Mouse (Mus musculus): Measurements from ENCODE around the gene Rbm42. TPM values are rescaled to one million over a fixed set of nuclear protein-coding genes. Genes with fewer than 3 reads are reported as not detected.

Rbm42 gene
- polyA plus RNA-seq, 1 experiment = 42.3 TPM

DNA sequence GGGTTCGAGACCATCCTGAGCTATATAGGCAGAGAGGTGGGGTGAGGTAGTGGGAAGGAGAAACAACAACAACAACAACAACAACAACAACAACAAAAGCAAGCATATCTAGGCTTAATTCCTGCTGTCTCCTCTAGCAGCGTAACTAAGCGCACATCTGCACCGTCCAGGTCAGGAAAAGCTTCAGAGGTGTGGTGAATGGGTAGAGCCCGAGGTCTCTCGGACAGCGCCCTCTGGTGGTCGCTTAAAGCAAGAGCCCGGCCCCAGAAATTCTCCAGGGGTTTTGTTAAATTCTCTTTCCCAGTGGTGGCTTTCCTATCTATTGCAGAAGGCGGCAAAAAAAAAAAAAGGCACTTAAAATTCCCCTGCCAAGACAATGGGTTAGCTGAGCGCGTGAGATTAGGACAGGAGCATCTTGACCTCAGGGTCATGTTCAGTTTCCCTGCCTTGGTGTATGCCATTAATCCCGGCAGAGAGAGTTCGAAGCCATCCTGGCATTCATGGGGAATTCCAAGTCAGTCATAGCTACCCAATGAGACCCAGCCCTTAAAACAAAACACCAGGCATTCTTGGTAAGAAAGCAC lies 36.5 kb downstream of the Rbm42 start:
- TF ChIP-seq POLR2A (IDR thresholded peaks at IDR 0.05; ENCODE audit: insufficient read depth, low read length) (no peak), CTCF (IDR thresholded peaks at IDR 0.05; ENCODE audit: low read depth, low read length) (peak; percentile 72)
- Histone ChIP-seq H3K36me3 (ENCODE audit: control insufficient read depth, insufficient read depth, low read length, poor library complexity, severe bottlenecking) (peaks cover 8% of the 10 kb centered on the region), H3K9ac (ENCODE audit: low read depth, poor library complexity, severe bottlenecking) (no peak overlapping the region), H3K4me3 (ENCODE audit: low read depth, low read length) (no peak overlapping the region), H3K27me3 (ENCODE audit: control insufficient read depth, insufficient read depth, low read length, poor library complexity, severe bottlenecking) (no peaks in the 10 kb centered on the region), H3K4me1 (ENCODE audit: control insufficient read depth, insufficient read depth, low read length) (peaks cover 2% of the 10 kb centered on the region), H3K9me3 (replicated peaks; ENCODE audit: control insufficient read depth, insufficient read depth, low read length, poor library complexity, severe bottlenecking) (no peaks in the 10 kb centered on the region), H3K27ac (ENCODE audit: insufficient read depth, low read length) (no peak overlapping the region)

DNA sequence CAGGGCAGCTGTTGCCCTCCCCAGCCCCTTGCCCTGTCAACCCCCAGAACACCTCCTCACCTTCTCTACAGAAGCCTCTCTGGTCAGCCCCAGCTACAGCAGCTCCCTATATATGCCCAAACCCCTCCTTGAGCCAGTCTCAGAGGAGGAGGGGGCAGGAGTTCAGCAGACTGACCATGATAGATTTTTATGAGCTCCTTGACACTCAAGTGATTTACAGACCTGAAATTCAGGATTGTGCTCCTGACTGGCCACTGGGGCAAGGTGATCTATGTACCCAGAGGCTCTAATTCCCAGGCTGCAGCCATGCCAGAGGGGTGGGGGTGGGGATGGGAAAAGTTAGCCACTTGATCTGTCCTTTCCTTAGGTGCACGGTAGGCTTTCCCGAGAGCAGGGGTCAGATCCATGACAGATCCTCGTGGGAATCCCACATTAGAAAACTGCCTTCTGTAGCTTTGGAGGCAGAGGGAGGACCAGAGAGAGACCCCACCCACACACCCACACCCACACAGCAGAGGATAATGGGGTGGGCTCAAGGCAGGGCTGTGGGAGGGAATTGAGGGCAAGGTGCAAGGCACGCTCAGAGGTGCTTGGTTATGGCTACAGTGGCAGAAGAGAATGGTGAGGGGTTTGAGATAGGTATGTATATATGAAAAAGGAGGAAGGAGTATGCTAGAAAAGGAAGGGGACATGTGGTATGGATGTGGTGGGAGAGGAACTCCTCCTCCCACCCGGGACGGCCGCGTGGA lies 37.3 kb downstream of the Rbm42 start, which contains the start of gene Upk1a:
Gene Upk1a, minus strand, starts transcription at position 194 of the 749 bp plus-strand sequence.
- H3K27ac ChIP-seq (ENCODE audit: insufficient read depth, low read length) = no peak within 1 kb of the TSS
- no peaks in the 10 kb centered on the region for H3K9me3 ChIP-seq (replicated peaks; ENCODE audit: control insufficient read depth, insufficient read depth, low read length, poor library complexity, severe bottlenecking)
- H3K27me3 ChIP-seq (ENCODE audit: control insufficient read depth, insufficient read depth, low read length, poor library complexity, severe bottlenecking) = no peaks in the 10 kb centered on the region
- no peak within 1 kb of the TSS for H3K4me3 ChIP-seq (ENCODE audit: low read depth, low read length)
- H3K36me3 ChIP-seq (ENCODE audit: control insufficient read depth, insufficient read depth, low read length, poor library complexity, severe bottlenecking) = peaks cover 3% of the 10 kb centered on the region; the same call in 1 of the 2 replicates
- TF ChIP-seq POLR2A (IDR thresholded peaks at IDR 0.05; ENCODE audit: insufficient read depth, low read length) (no peak), CTCF (IDR thresholded peaks at IDR 0.05; ENCODE audit: low read depth, low read length) (no peak), EP300 (IDR thresholded peaks at IDR 0.05; ENCODE audit: insufficient read depth, low read depth, low read length) (no peak)
- H3K4me1 ChIP-seq (ENCODE audit: control insufficient read depth, insufficient read depth, low read length) = peaks cover 2% of the 10 kb centered on the region
- H3K9ac ChIP-seq (ENCODE audit: low read depth, poor library complexity, severe bottlenecking) = no peak within 1 kb of the TSS

DNA sequence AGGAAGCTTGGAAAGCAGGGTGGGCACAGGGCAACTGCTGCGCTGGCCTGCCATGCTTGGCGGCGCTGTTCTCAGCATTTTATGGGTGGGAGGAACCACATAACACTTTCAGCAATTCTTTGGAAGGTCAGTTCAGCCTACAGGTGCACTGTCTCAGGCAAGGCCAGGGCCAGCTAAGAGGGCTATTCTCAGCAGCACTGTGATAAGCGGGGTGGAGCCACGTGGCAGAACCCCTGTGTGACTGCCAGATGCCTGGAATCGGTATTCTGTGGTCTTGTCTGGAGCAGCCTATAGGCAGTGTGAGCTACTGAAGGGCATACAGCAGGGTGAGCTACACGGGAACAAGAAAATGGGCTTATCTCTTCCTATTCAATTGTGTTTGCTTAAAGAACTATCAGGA lies 40.1 kb downstream of the Rbm42 start:
- H3K27ac ChIP-seq (ENCODE audit: insufficient read depth, low read length) = no peak overlapping the region
- TF ChIP-seq CTCF (IDR thresholded peaks at IDR 0.05; ENCODE audit: low read depth, low read length) = peak; percentile 32
- TF ChIP-seq EP300 (IDR thresholded peaks at IDR 0.05; ENCODE audit: insufficient read depth, low read depth, low read length) = no peak
- H3K9ac ChIP-seq (ENCODE audit: low read depth, poor library complexity, severe bottlenecking) = no peak overlapping the region
- peaks cover 2% of the 10 kb centered on the region for H3K4me1 ChIP-seq (ENCODE audit: control insufficient read depth, insufficient read depth, low read length)
- no peaks in the 10 kb centered on the region for H3K9me3 ChIP-seq (replicated peaks; ENCODE audit: control insufficient read depth, insufficient read depth, low read length, poor library complexity, severe bottlenecking)
- no peaks in the 10 kb centered on the region for H3K27me3 ChIP-seq (ENCODE audit: control insufficient read depth, insufficient read depth, low read length, poor library complexity, severe bottlenecking)
- H3K4me3 ChIP-seq (ENCODE audit: low read depth, low read length) = no peak overlapping the region
- no peaks in the 10 kb centered on the region for H3K36me3 ChIP-seq (ENCODE audit: control insufficient read depth, insufficient read depth, low read length, poor library complexity, severe bottlenecking)

GRCm38 (mm10) chr7:30608476-30608875 lies 41.6 kb downstream of the Rbm42 start:
- H3K36me3 ChIP-seq (ENCODE audit: control insufficient read depth, insufficient read depth, low read length, poor library complexity, severe bottlenecking) = no peaks in the 10 kb centered on the region
- no peak overlapping the region for H3K9ac ChIP-seq (ENCODE audit: low read depth, poor library complexity, severe bottlenecking)
- no peak overlapping the region for H3K4me3 ChIP-seq (ENCODE audit: low read depth, low read length)
- no peak for TF ChIP-seq EP300 (IDR thresholded peaks at IDR 0.05; ENCODE audit: insufficient read depth, low read depth, low read length)
- no peak for TF ChIP-seq POLR2A (IDR thresholded peaks at IDR 0.05; ENCODE audit: insufficient read depth, low read length)
- TF ChIP-seq CTCF (IDR thresholded peaks at IDR 0.05; ENCODE audit: low read depth, low read length) = no peak
- peak overlapping the region; percentile 11 for H3K27ac ChIP-seq (ENCODE audit: insufficient read depth, low read length)
- H3K27me3 ChIP-seq (ENCODE audit: control insufficient read depth, insufficient read depth, low read length, poor library complexity, severe bottlenecking) = no peaks in the 10 kb centered on the region
- H3K4me1 ChIP-seq (ENCODE audit: control insufficient read depth, insufficient read depth, low read length) = peaks cover 7% of the 10 kb centered on the region
- no peaks in the 10 kb centered on the region for H3K9me3 ChIP-seq (replicated peaks; ENCODE audit: control insufficient read depth, insufficient read depth, low read length, poor library complexity, severe bottlenecking)

- Histone ChIP-seq H3K36me3 (ENCODE audit: control insufficient read depth, insufficient read depth, low read length, poor library complexity, severe bottlenecking) (no peaks in the 10 kb centered on the region), H3K9ac (ENCODE audit: low read depth, poor library complexity, severe bottlenecking) (no peak overlapping the region), H3K4me1 (ENCODE audit: control insufficient read depth, insufficient read depth, low read length) (peaks cover 13% of the 10 kb centered on the region)
Measured at GRCm38 (mm10) chr7:30607706-30608309, 42.3 kb downstream of the Rbm42 start.

GRCm38 (mm10) chr7:30604944-30605343 lies 45.2 kb downstream of the Rbm42 start:
- Histone ChIP-seq H3K9me3 (replicated peaks; ENCODE audit: control insufficient read depth, insufficient read depth, low read length, poor library complexity, severe bottlenecking) (no peaks in the 10 kb centered on the region), H3K4me3 (ENCODE audit: low read depth, low read length) (no peak overlapping the region), H3K4me1 (ENCODE audit: control insufficient read depth, insufficient read depth, low read length) (peaks cover 15% of the 10 kb centered on the region), H3K36me3 (ENCODE audit: control insufficient read depth, insufficient read depth, low read length, poor library complexity, severe bottlenecking) (no peaks in the 10 kb centered on the region), H3K9ac (ENCODE audit: low read depth, poor library complexity, severe bottlenecking) (no peak overlapping the region), H3K27me3 (ENCODE audit: control insufficient read depth, insufficient read depth, low read length, poor library complexity, severe bottlenecking) (no peaks in the 10 kb centered on the region), H3K27ac (ENCODE audit: insufficient read depth, low read length) (peak overlapping the region; percentile 43)
- no peak for TF ChIP-seq POLR2A (IDR thresholded peaks at IDR 0.05; ENCODE audit: insufficient read depth, low read length)
- no peak for TF ChIP-seq CTCF (IDR thresholded peaks at IDR 0.05; ENCODE audit: low read depth, low read length)
- TF ChIP-seq EP300 (IDR thresholded peaks at IDR 0.05; ENCODE audit: insufficient read depth, low read depth, low read length) = no peak

More at GRCm38 (mm10) chr7:30607706-30608309, 42.3 kb downstream of the Rbm42 start:
- Histone ChIP-seq H3K4me3 (ENCODE audit: low read depth, low read length) (no peak overlapping the region), H3K27ac (ENCODE audit: insufficient read depth, low read length) (peak overlapping the region; percentile 11), H3K9me3 (replicated peaks; ENCODE audit: control insufficient read depth, insufficient read depth, low read length, poor library complexity, severe bottlenecking) (no peaks in the 10 kb centered on the region), H3K27me3 (ENCODE audit: control insufficient read depth, insufficient read depth, low read length, poor library complexity, severe bottlenecking) (no peaks in the 10 kb centered on the region)
- TF ChIP-seq POLR2A (IDR thresholded peaks at IDR 0.05; ENCODE audit: insufficient read depth, low read length) = no peak
- peak; percentile 91 for TF ChIP-seq EP300 (IDR thresholded peaks at IDR 0.05; ENCODE audit: insufficient read depth, low read depth, low read length)
- peak; percentile 90 for TF ChIP-seq CTCF (IDR thresholded peaks at IDR 0.05; ENCODE audit: low read depth, low read length)
